Mouse (Mus musculus) right cerebral cortex, postnatal 10 days (tissue): ENCODE measurements at regions not wholly inside any gene's neighbourhood (a gene's known extent, or its start where the extent isn't known, plus 50 kb on each side); places are given as distances from the start of the nearest gene placed in this dataset.

Experiments used
- DNase-seq, 2 experiments: peaks; one replicate each; pipeline ENCODE4 v3.0.0; 2021; ENCODE audit warnings: low spot score in 2 of 2

DNA sequence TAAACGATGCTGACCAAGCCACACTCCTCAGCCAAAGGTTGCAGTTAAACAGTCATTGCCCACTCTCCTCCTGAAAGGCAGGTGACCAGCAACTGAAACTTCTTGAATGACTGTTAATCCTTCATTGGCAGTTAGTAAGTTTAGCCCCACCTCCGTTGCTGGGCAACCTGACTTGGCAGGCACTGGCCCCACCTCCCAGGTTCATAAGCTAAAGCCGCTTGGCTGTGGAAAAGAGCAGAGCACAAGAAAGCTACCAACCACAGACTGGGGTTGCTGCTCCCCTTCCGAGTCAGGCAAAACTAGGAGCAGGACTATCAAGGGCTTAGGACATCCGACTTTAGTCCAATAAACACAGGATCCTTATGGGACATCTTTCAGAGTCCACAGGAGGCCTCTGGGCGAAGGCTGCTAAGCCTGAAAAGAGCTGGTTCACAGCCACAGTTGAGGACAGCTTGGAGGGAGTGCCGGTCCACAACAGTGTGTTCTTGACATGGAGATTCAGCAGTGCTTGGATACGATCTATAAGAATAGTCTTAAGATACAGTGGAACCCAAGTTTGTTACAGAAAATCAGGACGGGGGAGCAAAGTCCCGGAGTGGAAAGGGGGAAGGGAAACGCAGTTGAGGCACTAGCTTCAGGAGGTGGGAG, 67.7 kb upstream of the Kcnma1 start:
- peak; percentile 75 to 86 for DNase-seq

GRCm38 (mm10) chr14:24068693-24069092, 54.4 kb upstream of the Kcnma1 start:
- DNase-seq = no peak

GRCm38 (mm10) chr14:24067657-24068056, 53.4 kb upstream of the Kcnma1 start:
- DNase-seq = peak; percentile 74 to 86

DNA sequence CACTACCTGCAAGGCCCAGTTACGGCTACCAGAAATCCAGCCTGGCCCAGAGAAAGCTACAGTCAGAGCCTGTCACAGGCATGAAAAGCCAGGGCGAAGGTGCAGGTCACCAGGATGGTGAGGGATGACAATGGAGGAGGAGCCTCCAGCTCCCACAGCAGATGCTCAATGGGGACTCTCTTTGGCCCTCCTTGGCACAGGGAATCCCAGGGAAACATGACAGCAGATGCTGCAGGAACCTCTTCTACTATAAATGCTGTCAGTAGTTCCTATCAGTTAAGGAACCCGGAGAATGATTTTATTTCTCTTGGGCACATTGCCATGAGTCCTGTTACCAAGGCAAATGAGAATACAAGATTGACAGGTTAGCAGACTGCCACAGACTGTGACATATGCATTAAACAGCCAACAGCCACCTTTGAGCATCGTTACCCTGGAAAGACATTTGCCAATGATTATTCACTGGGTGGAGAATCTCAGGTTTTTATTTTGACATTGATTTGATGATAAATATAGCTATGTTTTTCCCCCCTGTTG, 51.0 kb upstream of the Kcnma1 start:
- DNase-seq = no peak
